In genomic region chr9:30426882-30427632, GRCm38 (mm10) we compare ENCODE assay signal across 7 mouse cellular contexts. TPM values are rescaled to one million over a fixed set of nuclear protein-coding genes. Genes with fewer than 3 reads are reported as not detected.
DNase-seq lines count a peak whose midpoint lies in the region; ATAC-seq lines count a peak whose summit lies in the region.

Gene Snx19 (plus strand): TSS chr9:30427108.

- H3K9ac ChIP-seq in intestine, embryonic 15.5 days: peak within 1 kb of the TSS; percentile 82

- intact Hi-C loops in gastrocnemius, postnatal 36 days (cut with DNase I): no loop called here
- intact Hi-C loops in left cerebral cortex, postnatal 25 days (cut with DNase I): loop anchor here (2.0 kb wide), 1 partner anchor 766 kb away; no protein-coding TSS in a partner anchor

- no peaks in the 10 kb centered on the region for H3K27me3 ChIP-seq in intestine, embryonic 15.5 days (replicated peaks)
- H3K27me3 ChIP-seq in midbrain, embryonic 10.5 days (ENCODE audit: low read depth, poor library complexity, severe bottlenecking): no peaks in the 10 kb centered on the region

- WGBS in intestine, embryonic 15.5 days: 2% methylated on average over 53 of the region's 53 CpGs
- WGBS in midbrain, embryonic 10.5 days: 4% methylated on average over 53 of the region's 53 CpGs

- H3K4me2 ChIP-seq in intestine, embryonic 15.5 days (replicated peaks): peak within 1 kb of the TSS; percentile 64

- peak within 1 kb of the TSS; percentile 82 for H3K4me3 ChIP-seq in intestine, embryonic 15.5 days (replicated peaks)
- peak within 1 kb of the TSS; percentile 82 for H3K4me3 ChIP-seq in midbrain, embryonic 10.5 days

- DNase-seq in adrenal gland, adult 18-20 months (ENCODE audit: low spot score in 2 of 2): peak; percentile 98
- peak; percentile 92 for DNase-seq in embryo, embryonic 11 days
- peak; percentile 89 to 91 for DNase-seq in gastrocnemius, postnatal 36 days
- peak; percentile 90 to 91 for DNase-seq in left cerebral cortex, postnatal 25 days (ENCODE audit: low spot score in 2 of 2)
- DNase-seq in midbrain, embryonic 10.5 days (ENCODE audit: low spot score): peak; percentile 91
- DNase-seq in right cerebral cortex, postnatal 4 days: peak; percentile 98

- peak within 1 kb of the TSS; percentile 66 for H3K27ac ChIP-seq in intestine, embryonic 15.5 days
- peak within 1 kb of the TSS; percentile 90 for H3K27ac ChIP-seq in midbrain, embryonic 10.5 days (replicated peaks)

- peaks cover 16% of the 10 kb centered on the region for H3K4me1 ChIP-seq in intestine, embryonic 15.5 days (replicated peaks)
- H3K4me1 ChIP-seq in midbrain, embryonic 10.5 days: peaks cover 41% of the 10 kb centered on the region

- peaks cover 1% of the 10 kb centered on the region; the same call in 1 of the 2 replicates for H3K36me3 ChIP-seq in intestine, embryonic 15.5 days
- H3K36me3 ChIP-seq in midbrain, embryonic 10.5 days: peaks cover 14% of the 10 kb centered on the region

- H3K9me3 ChIP-seq in intestine, embryonic 15.5 days: no peaks in the 10 kb centered on the region
- no peaks in the 10 kb centered on the region for H3K9me3 ChIP-seq in midbrain, embryonic 10.5 days (replicated peaks)

- peak; percentile 99 for ATAC-seq in intestine, embryonic 15.5 days

RNA-seq across cellular contexts. Expression of gene Snx19, which starts in this region (rescaled TPM):
- total RNA-seq in adrenal gland, adult 18-20 months (2021): 10 to 100 TPM; 25.6 to 28.3 TPM
- total RNA-seq in gastrocnemius, postnatal 36 days (2021): 10 to 100 TPM; 17.7 to 19.8 TPM
- polyA plus RNA-seq in intestine, embryonic 15.5 days (2015; fragmentation: Nextera tagmentation; extraction: Ambion mirVana): 15.1 and 16.2 TPM in 2 replicates
- 10 to 100 TPM; 42.6 to 48.1 TPM for total RNA-seq in left cerebral cortex, postnatal 25 days (2021)
- 21.7 and 25.1 TPM in 2 replicates for polyA plus RNA-seq in midbrain, embryonic 10.5 days (2016; fragmentation: Nextera tagmentation; extraction: Ambion mirVana)

Comparison
In these comparisons a context has a peak if more than half of its experiments do, and no peak if none do; other contexts are left out.
1. Peak in every context shown above with its lines: DNase-seq, ATAC-seq, H3K4me3 ChIP-seq and H3K27ac ChIP-seq.